Mouse (Mus musculus) right cerebral cortex, postnatal 36 days (tissue): ENCODE data around the gene Gtpbp2.

ENCODE experiments used
- DNase-seq, 2 experiments: peaks; one replicate each; pipeline ENCODE4 v3.0.0; 2022; ENCODE audit warnings: low spot score in 2 of 2, mixed read lengths in 1 of 2

Gtpbp2 gene

GRCm38 (mm10) chr17:46160686-46161085 is at the start of gene Gtpbp2:
Gtpbp2 (plus strand) TSS chr17:46161032.
- DNase-seq: peak; percentile 97 to 99

GRCm38 (mm10) chr17:46115489-46115888 is 45.3 kb upstream of the Gtpbp2 start:
- no peak for DNase-seq

- DNase-seq: no peak
Measured at GRCm38 (mm10) chr17:46116138-46116537, 44.7 kb upstream of the Gtpbp2 start.

- DNase-seq: no peak
Measured at GRCm38 (mm10) chr17:46116881-46117280, 44.0 kb upstream of the Gtpbp2 start.

- no peak for DNase-seq
Measured at GRCm38 (mm10) chr17:46117623-46118422, 43.0 kb upstream of the Gtpbp2 start.

GRCm38 (mm10) chr17:46118423-46118850 is 42.4 kb upstream of the Gtpbp2 start:
- no peak for DNase-seq

- peak; percentile 45 to 75 for DNase-seq
Measured at GRCm38 (mm10) chr17:46119641-46120040, 41.2 kb upstream of the Gtpbp2 start.

- DNase-seq: no peak
Measured at GRCm38 (mm10) chr17:46122791-46123190, 38.0 kb upstream of the Gtpbp2 start.

GRCm38 (mm10) chr17:46123285-46123684 is 37.5 kb upstream of the Gtpbp2 start:
- DNase-seq: no peak

GRCm38 (mm10) chr17:46123953-46124700 is 36.7 kb upstream of the Gtpbp2 start:
- DNase-seq: no peak

GRCm38 (mm10) chr17:46126608-46127007 is 34.2 kb upstream of the Gtpbp2 start:
- no peak for DNase-seq

- DNase-seq: no peak
Measured at GRCm38 (mm10) chr17:46127814-46128493, 32.9 kb upstream of the Gtpbp2 start.

- no peak for DNase-seq
Measured at GRCm38 (mm10) chr17:46129741-46130498, 30.9 kb upstream of the Gtpbp2 start.

GRCm38 (mm10) chr17:46132058-46132718 is 28.6 kb upstream of the Gtpbp2 start:
- peak; percentile 50 for DNase-seq

GRCm38 (mm10) chr17:46132862-46133261 is 28.0 kb upstream of the Gtpbp2 start:
- no peak for DNase-seq

GRCm38 (mm10) chr17:46138563-46139236 is 22.1 kb upstream of the Gtpbp2 start:
- DNase-seq: no peak

GRCm38 (mm10) chr17:46139872-46140271 is 21.0 kb upstream of the Gtpbp2 start:
- no peak for DNase-seq

GRCm38 (mm10) chr17:46143578-46144423 is 17.0 kb upstream of the Gtpbp2 start, which contains the start of gene Rsph9:
Rsph9 (minus strand) TSS chr17:46144216.
- DNase-seq: peak; percentile 79
